Mouse (Mus musculus): ENCODE data around the gene Ptdss2. TPM values are rescaled to one million over a fixed set of nuclear protein-coding genes. Genes with fewer than 3 reads are reported as not detected.

The Ptdss2 gene
- polyA plus RNA-seq, 1 experiment from 2014 or later: 28.8 TPM

Other genes with a start within 250 kb of the Ptdss2 start
- gene Psmd13, start 240.4 kb upstream of the Ptdss2 start, polyA plus RNA-seq (2015; fragmentation: Nextera tagmentation; extraction: Ambion mirVana): 274 and 296 TPM in 2 replicates
- gene Sirt3, start 240.1 kb upstream of the Ptdss2 start, polyA plus RNA-seq (2015; fragmentation: Nextera tagmentation; extraction: Ambion mirVana): 17.5 and 19.4 TPM in 2 replicates
- gene Cox8b, start 221.9 kb upstream of the Ptdss2 start, polyA plus RNA-seq (2015; fragmentation: Nextera tagmentation; extraction: Ambion mirVana): 1.9 and 3.2 TPM in 2 replicates
- gene Nlrp6, start 201.5 kb upstream of the Ptdss2 start, polyA plus RNA-seq (2015; fragmentation: Nextera tagmentation; extraction: Ambion mirVana): 0.74 and 0.81 TPM in 2 replicates
- gene Pgghg, start 181.0 kb upstream of the Ptdss2 start, polyA plus RNA-seq (2015; fragmentation: Nextera tagmentation; extraction: Ambion mirVana): 15.5 and 18.6 TPM in 2 replicates
- 0.39 and 0.63 TPM in 2 replicates for gene Ifitm5, start 172.1 kb upstream of the Ptdss2 start, polyA plus RNA-seq (2015; fragmentation: Nextera tagmentation; extraction: Ambion mirVana)
- not detected in 2 replicates for gene Gm45717, start 166.4 kb upstream of the Ptdss2 start, polyA plus RNA-seq (2015; fragmentation: Nextera tagmentation; extraction: Ambion mirVana)
- gene Ifitm2, start 166.4 kb upstream of the Ptdss2 start, polyA plus RNA-seq (2015; fragmentation: Nextera tagmentation; extraction: Ambion mirVana): 443 and 459 TPM in 2 replicates
- gene Ifitm1, start 155.2 kb upstream of the Ptdss2 start, polyA plus RNA-seq (2015; fragmentation: Nextera tagmentation; extraction: Ambion mirVana): 109 and 131 TPM in 2 replicates
- gene Ifitm3, start 111.6 kb upstream of the Ptdss2 start, polyA plus RNA-seq (2015; fragmentation: Nextera tagmentation; extraction: Ambion mirVana): 987 and 1,033 TPM in 2 replicates
- gene Ifitm6, start 104.5 kb upstream of the Ptdss2 start, polyA plus RNA-seq (2015; fragmentation: Nextera tagmentation; extraction: Ambion mirVana): 0.73 and 0.95 TPM in 2 replicates
- not detected in 2 replicates for gene Gm17387, start 93.3 kb upstream of the Ptdss2 start, polyA plus RNA-seq (2015; fragmentation: Nextera tagmentation; extraction: Ambion mirVana)
- gene B4galnt4, start 61.3 kb upstream of the Ptdss2 start, polyA plus RNA-seq (2015; fragmentation: Nextera tagmentation; extraction: Ambion mirVana): 2.0 and 2.5 TPM in 2 replicates
- gene Pkp3, start 44.2 kb upstream of the Ptdss2 start, polyA plus RNA-seq (2015; fragmentation: Nextera tagmentation; extraction: Ambion mirVana): 45.1 and 47.8 TPM in 2 replicates
- gene Sigirr, start 21.8 kb upstream of the Ptdss2 start, polyA plus RNA-seq (2015; fragmentation: Nextera tagmentation; extraction: Ambion mirVana): 45.9 and 51.9 TPM in 2 replicates
- 0.18 and 0.33 TPM in 2 replicates for gene Ano9, start 4.6 kb upstream of the Ptdss2 start, polyA plus RNA-seq (2015; fragmentation: Nextera tagmentation; extraction: Ambion mirVana)
- gene Rnh1, start 50.5 kb downstream of the Ptdss2 start, polyA plus RNA-seq (2015; fragmentation: Nextera tagmentation; extraction: Ambion mirVana): 71.2 and 72.2 TPM in 2 replicates
- gene Hras, start 71.6 kb downstream of the Ptdss2 start, polyA plus RNA-seq (2015; fragmentation: Nextera tagmentation; extraction: Ambion mirVana): 58.8 and 66.5 TPM in 2 replicates
- 2.5 and 2.9 TPM in 2 replicates for gene Lrrc56, start 71.8 kb downstream of the Ptdss2 start, polyA plus RNA-seq (2015; fragmentation: Nextera tagmentation; extraction: Ambion mirVana)
- gene Lmntd2, start 91.7 kb downstream of the Ptdss2 start, polyA plus RNA-seq (2015; fragmentation: Nextera tagmentation; extraction: Ambion mirVana): 1.1 and 1.8 TPM in 2 replicates
- gene Rassf7, start 93.5 kb downstream of the Ptdss2 start, polyA plus RNA-seq (2015; fragmentation: Nextera tagmentation; extraction: Ambion mirVana): 19.7 and 20.6 TPM in 2 replicates
- 63.0 and 67.4 TPM in 2 replicates for gene Phrf1, start 106.4 kb downstream of the Ptdss2 start, polyA plus RNA-seq (2015; fragmentation: Nextera tagmentation; extraction: Ambion mirVana)
- gene Irf7, start 144.1 kb downstream of the Ptdss2 start, polyA plus RNA-seq (2015; fragmentation: Nextera tagmentation; extraction: Ambion mirVana): 46.6 and 46.7 TPM in 2 replicates
- gene Cdhr5, start 154.4 kb downstream of the Ptdss2 start, polyA plus RNA-seq (2015; fragmentation: Nextera tagmentation; extraction: Ambion mirVana): 0.42 and 0.73 TPM in 2 replicates
- gene Sct, start 156.8 kb downstream of the Ptdss2 start, polyA plus RNA-seq (2015; fragmentation: Nextera tagmentation; extraction: Ambion mirVana): 3.9 and 5.0 TPM in 2 replicates
- 0.33 and 0.40 TPM in 2 replicates for gene Drd4, start 169.6 kb downstream of the Ptdss2 start, polyA plus RNA-seq (2015; fragmentation: Nextera tagmentation; extraction: Ambion mirVana)
- gene Deaf1, start 205.3 kb downstream of the Ptdss2 start, polyA plus RNA-seq (2015; fragmentation: Nextera tagmentation; extraction: Ambion mirVana): 25.6 and 27.6 TPM in 2 replicates
- 43.0 and 45.6 TPM in 2 replicates for gene Tmem80, start 205.4 kb downstream of the Ptdss2 start, polyA plus RNA-seq (2015; fragmentation: Nextera tagmentation; extraction: Ambion mirVana)
- gene Eps8l2, start 216.5 kb downstream of the Ptdss2 start, polyA plus RNA-seq (2015; fragmentation: Nextera tagmentation; extraction: Ambion mirVana): 8.1 and 10.4 TPM in 2 replicates